Mouse (Mus musculus): ENCODE data around the gene Trmt11. TPM values are rescaled to one million over a fixed set of nuclear protein-coding genes. Genes with fewer than 3 reads are reported as not detected.
"Not testable (repeated sequence)": the region's sequence is repeated elsewhere in the genome, so short reads cannot be mapped to it uniquely, and the experiment has no call there.

Gene Trmt11
- total RNA-seq (2021): 1 to 10 TPM; 6.1 to 6.4 TPM

GRCm38 (mm10) chr10:30600542-30600966 is at the start of gene Trmt11:
TSS of gene Trmt11 (minus strand) at chr10:30600749.
- peak; percentile 91 for DNase-seq
- intact Hi-C loops (cut with DNase I): loop anchor here (1.0 to 5.0 kb wide), 4 partner anchors 18 to 712 kb away; partner anchors contain the start of gene Hddc2

GRCm38 (mm10) chr10:30647681-30648080 is 47.1 kb upstream of the Trmt11 start:
- DNase-seq: no peak
- intact Hi-C loops (cut with DNase I): no loop called here

- DNase-seq: no peak
- intact Hi-C loops (cut with DNase I): no loop called here
Observed at GRCm38 (mm10) chr10:30638216-30638615, 37.7 kb upstream of the Trmt11 start.

- DNase-seq; intact Hi-C loops (cut with DNase I): not testable (repeated sequence)
Observed at GRCm38 (mm10) chr10:30636474-30637154, 36.1 kb upstream of the Trmt11 start.

GRCm38 (mm10) chr10:30632718-30633117 is 32.2 kb upstream of the Trmt11 start:
- no peak for DNase-seq
- intact Hi-C loops (cut with DNase I): no loop called here

GRCm38 (mm10) chr10:30629977-30630376 is 29.4 kb upstream of the Trmt11 start:
- DNase-seq: no peak
- intact Hi-C loops (cut with DNase I): no loop called here

GRCm38 (mm10) chr10:30629513-30629912 is 29.0 kb upstream of the Trmt11 start, which contains the start of gene Hint3:
TSS of gene Hint3 (minus strand) at chr10:30629632.
- DNase-seq: no peak
- intact Hi-C loops (cut with DNase I): no loop called here

- DNase-seq; intact Hi-C loops (cut with DNase I): not testable (repeated sequence)
Observed at GRCm38 (mm10) chr10:30628444-30628843, 27.9 kb upstream of the Trmt11 start.

GRCm38 (mm10) chr10:30627548-30627947 is 27.0 kb upstream of the Trmt11 start:
- DNase-seq: no peak
- intact Hi-C loops (cut with DNase I): no loop called here

- no peak for DNase-seq
- intact Hi-C loops (cut with DNase I): no loop called here
Observed at GRCm38 (mm10) chr10:30624161-30625019, 23.8 kb upstream of the Trmt11 start.

GRCm38 (mm10) chr10:30622928-30623327 is 22.4 kb upstream of the Trmt11 start:
- no peak for DNase-seq
- intact Hi-C loops (cut with DNase I): no loop called here

- intact Hi-C loops (cut with DNase I): loop anchor here (1.0 to 5.0 kb wide), 4 partner anchors 19 to 693 kb away; partner anchors contain the start of genes Hddc2 and Trmt11
- DNase-seq: no peak
Observed at GRCm38 (mm10) chr10:30618918-30619210, 18.3 kb upstream of the Trmt11 start.

GRCm38 (mm10) chr10:30618091-30618917 is 17.8 kb upstream of the Trmt11 start:
- peak; percentile 98 to 99 for DNase-seq
- intact Hi-C loops (cut with DNase I): loop anchor here (1.0 to 5.0 kb wide), 4 partner anchors 18 to 694 kb away; partner anchors contain the start of genes Hddc2 and Trmt11

GRCm38 (mm10) chr10:30613039-30613438 is 12.5 kb upstream of the Trmt11 start:
- intact Hi-C loops (cut with DNase I): no loop called here
- no peak for DNase-seq

GRCm38 (mm10) chr10:30609614-30610013 is 9.1 kb upstream of the Trmt11 start:
- intact Hi-C loops (cut with DNase I): no loop called here
- DNase-seq: no peak

GRCm38 (mm10) chr10:30608109-30608508 is 7.6 kb upstream of the Trmt11 start:
- intact Hi-C loops (cut with DNase I): no loop called here
- DNase-seq: no peak

- DNase-seq: no peak
- intact Hi-C loops (cut with DNase I): loop anchor here (1.0 to 5.0 kb wide), 4 partner anchors 18 to 712 kb away; partner anchors contain the start of gene Hddc2
Observed at GRCm38 (mm10) chr10:30600094-30600534, 435 bp downstream of the Trmt11 start.

GRCm38 (mm10) chr10:30587037-30587436 is 13.5 kb downstream of the Trmt11 start:
- intact Hi-C loops (cut with DNase I): no loop called here
- DNase-seq: no peak

GRCm38 (mm10) chr10:30585691-30586090 is 14.9 kb downstream of the Trmt11 start:
- intact Hi-C loops (cut with DNase I): no loop called here
- DNase-seq: no peak

GRCm38 (mm10) chr10:30577670-30578280 is 22.8 kb downstream of the Trmt11 start:
- intact Hi-C loops (cut with DNase I): no loop called here
- DNase-seq: no peak

Data from heart, postnatal 36 days (tissue).